Mouse (Mus musculus) heart, postnatal 0 days (tissue): ENCODE measurements around the gene Aup1. TPM values are rescaled to one million over a fixed set of nuclear protein-coding genes. Genes with fewer than 3 reads are reported as not detected.
A peak's percentile ranks its signal among the peaks of the same experiment; 100 is the strongest.

Source experiments
- ATAC-seq: fragments of 200-750 bp; cut with Nextera tagmentation; 2 replicates; pipeline ENCODE4 v1.8.0; 2017; ENCODE audit warnings: low read depth, moderate number of reproducible peaks, moderate library complexity; ENCODE audit not compliant: insufficient read depth
- DNase-seq: peaks from one replicate; pipeline ENCODE4 v3.0.0-alpha.2; 2016; ENCODE audit warnings: low spot score
- H3K27ac ChIP-seq: fragments of 300-500 bp; sonication (generic); 2 replicates; pipeline ENCODE4 v1.5.1; 2014; ENCODE audit warnings: low read depth, mild to moderate bottlenecking
- H3K27me3 ChIP-seq: fragments of 300-500 bp; sonication (generic); 2 replicates; pipeline ENCODE4 v1.6.1; 2014; ENCODE audit warnings: low read length, mixed read lengths; ENCODE audit not compliant: control insufficient read depth, insufficient read depth
- H3K36me3 ChIP-seq: fragments of 300-500 bp; sonication (generic); replicated peaks from 2 replicates; pipeline ENCODE4 v1.6.1; 2014; ENCODE audit warnings: low read length, mixed read lengths; ENCODE audit not compliant: control insufficient read depth, insufficient read depth
- H3K4me1 ChIP-seq: fragments of 300-500 bp; sonication (generic); 2 replicates; pipeline ENCODE4 v1.6.1; 2014; ENCODE audit warnings: antibody characterized with exemption; ENCODE audit not compliant: control insufficient read depth, insufficient read depth
- H3K4me2 ChIP-seq: fragments of 300-500 bp; sonication (generic); 2 replicates; pipeline ENCODE4 v1.6.1; 2014; ENCODE audit warnings: low read depth, mild to moderate bottlenecking, low read length, moderate library complexity
- H3K4me3 ChIP-seq: fragments of 300-500 bp; sonication (generic); 2 replicates; pipeline ENCODE4 v1.5.1; 2014; ENCODE audit warnings: low read depth, low read length
- H3K9ac ChIP-seq: fragments of 300-500 bp; sonication (generic); replicated peaks from 2 replicates; pipeline ENCODE4 v1.6.1; 2014; ENCODE audit warnings: low read depth, low read length, mixed read lengths
- H3K9me3 ChIP-seq: fragments of 300-500 bp; sonication (generic); replicated peaks from 2 replicates; pipeline ENCODE4 v1.6.1; 2016; ENCODE audit warnings: low read length; ENCODE audit not compliant: control insufficient read depth
- CTCF ChIP-seq: IDR thresholded peaks from 2 replicates; pipeline ENCODE4 v1.5.1; 2016; ENCODE audit warnings: antibody characterized with exemption, control low read depth, low read depth
- EP300 ChIP-seq: IDR thresholded peaks from 2 replicates; pipeline ENCODE4 v1.6.1; 2016; ENCODE audit warnings: antibody characterized with exemption, low read depth
- WGBS: fragments of 180-500 bp; shearing (Covaris S2); extraction: QIAGEN DNeasy Blood & Tissue Kit; methylation state at CpG from one replicate; pipeline ENCODE4 v1.1.7; 2014; 5-methylcytosine and 5-hydroxymethylcytosine counted together
- polyA plus RNA-seq: library from polyadenylated mRNA; unstranded; fragments of >200 nt; fragmentation: Nextera tagmentation; extraction: Ambion mirVana; gene quantifications from 2 replicates; pipeline ENCODE4 v1.2.1, GENCODE M21; 2015
- total RNA-seq: library from RNA; depleted of rRNA; stranded (reverse); fragments of >200 nt; gene quantifications from 2 replicates; pipeline ENCODE4 v1.2.3, GENCODE M21; 2014; ENCODE audit warnings: low replicate concordance

Gene Aup1
- total and polyA plus RNA-seq, 2 experiments from 2014 or later, result 108 to 156 TPM

DNA sequence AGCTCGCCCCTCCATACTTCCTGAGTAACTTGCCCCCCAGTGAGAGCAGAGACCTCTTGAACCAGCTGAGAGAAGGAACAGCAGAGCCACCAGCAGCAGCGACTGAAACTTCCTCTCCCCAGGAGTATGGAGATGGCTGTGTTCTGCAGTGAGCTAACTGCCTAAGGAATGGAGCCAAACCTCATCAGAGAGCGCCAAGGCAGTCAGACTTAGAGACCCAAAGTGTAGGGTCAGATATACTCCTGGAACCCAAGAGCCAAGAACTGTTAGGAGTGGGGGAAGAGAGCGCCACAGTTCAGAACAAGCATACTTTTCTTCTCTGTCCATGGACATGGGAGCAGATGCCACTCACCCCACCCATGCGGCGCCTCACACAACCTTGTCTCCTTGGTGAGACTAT, 12.1 kb downstream of the Aup1 start:
- 29% methylated on average over 6 of the region's 6 CpGs for WGBS
- no peak overlapping the region for H3K9ac ChIP-seq
- no peak overlapping the region for H3K27ac ChIP-seq
- no peak overlapping the region for H3K4me2 ChIP-seq
- TF ChIP-seq CTCF (no peak), EP300 (no peak)
- no peak overlapping the region for H3K4me3 ChIP-seq
- ATAC-seq (no peak), DNase-seq (no peak)
- H3K27me3 ChIP-seq, result peaks cover 98% of the 10 kb centered on the region
- H3K36me3 ChIP-seq, result no peaks in the 10 kb centered on the region
- no peaks in the 10 kb centered on the region for H3K9me3 ChIP-seq
- H3K4me1 ChIP-seq, result peaks cover 3% of the 10 kb centered on the region; the same call in 1 of the 2 replicates

- no peaks in the 10 kb centered on the region for H3K9me3 ChIP-seq
- no peak for TF ChIP-seq CTCF
- TF ChIP-seq EP300, result no peak
- H3K27ac ChIP-seq, result no peak overlapping the region
- peak overlapping the region; percentile 41; the same call in 1 of the 2 replicates for H3K4me2 ChIP-seq
- H3K4me1 ChIP-seq, result peaks cover 3% of the 10 kb centered on the region; the same call in 1 of the 2 replicates
- peak overlapping the region; percentile 35 for H3K4me3 ChIP-seq
- DNase-seq (no peak), ATAC-seq (no peak)
- H3K27me3 ChIP-seq, result peaks cover 98% of the 10 kb centered on the region
- WGBS, result 12% methylated on average over 8 of the region's 8 CpGs
- no peaks in the 10 kb centered on the region for H3K36me3 ChIP-seq
- H3K9ac ChIP-seq, result no peak overlapping the region
Observed at GRCm38 (mm10) chr6:83068221-83068620, 13.9 kb downstream of the Aup1 start.

DNA sequence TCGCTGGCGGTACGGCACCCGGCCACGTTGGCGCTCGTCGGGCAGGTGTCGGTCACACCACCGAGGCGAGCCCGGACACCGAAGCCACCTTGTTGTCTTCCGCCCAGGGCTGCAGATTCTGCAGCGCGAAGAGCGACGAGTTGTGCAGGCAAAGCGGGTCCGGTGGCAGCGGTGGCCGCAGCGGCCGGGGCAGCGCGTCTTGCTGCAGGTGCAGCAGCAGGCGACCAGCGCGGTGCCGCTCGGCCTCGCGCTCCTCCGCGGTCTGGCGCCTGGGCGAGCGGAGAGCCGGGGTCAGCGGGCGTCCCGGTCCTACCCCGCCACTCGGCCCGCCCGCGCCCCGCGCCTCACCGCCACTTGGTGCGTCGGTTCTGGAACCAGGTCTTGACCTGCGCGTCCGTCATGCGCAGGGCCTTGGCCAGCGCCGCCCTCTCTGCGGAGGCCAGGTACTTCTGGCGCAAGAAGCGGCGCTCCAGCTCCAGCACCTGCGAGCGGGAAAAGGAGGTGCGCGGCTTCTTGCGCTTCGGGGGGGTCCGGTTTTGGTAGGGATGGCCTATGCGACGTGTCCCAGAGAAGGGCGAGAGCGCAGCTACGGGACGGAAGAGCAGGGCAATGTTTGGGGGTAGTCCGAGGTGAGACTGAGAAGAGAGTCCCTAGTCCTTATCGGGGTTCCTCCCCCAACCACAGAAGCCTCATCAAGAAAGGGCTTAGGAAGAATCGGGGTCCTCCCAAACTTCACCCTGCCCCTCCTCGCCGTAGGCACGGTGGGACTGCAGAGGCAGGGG, 14.6 kb downstream of the Aup1 start:
- Histone ChIP-seq H3K4me2 (peak overlapping the region; percentile 41), H3K4me3 (peak overlapping the region; percentile 35), H3K4me1 (peaks cover 3% of the 10 kb centered on the region; the same call in 1 of the 2 replicates), H3K36me3 (no peaks in the 10 kb centered on the region), H3K9me3 (no peaks in the 10 kb centered on the region), H3K9ac (no peak overlapping the region), H3K27me3 (peaks cover 97% of the 10 kb centered on the region), H3K27ac (no peak overlapping the region)
- WGBS, result 2% methylated on average over 56 of the region's 81 CpGs
- TF ChIP-seq EP300 (no peak), CTCF (no peak)
- DNase-seq (no peak), ATAC-seq (no peak)

GRCm38 (mm10) chr6:83069488-83070246, 15.3 kb downstream of the Aup1 start:
- Histone ChIP-seq H3K9ac (no peak overlapping the region), H3K9me3 (no peaks in the 10 kb centered on the region), H3K4me2 (peak overlapping the region; percentile 13; the same call in 1 of the 2 replicates), H3K4me1 (peaks cover 3% of the 10 kb centered on the region; the same call in 1 of the 2 replicates), H3K36me3 (no peaks in the 10 kb centered on the region), H3K27me3 (peaks cover 97% of the 10 kb centered on the region), H3K4me3 (peak overlapping the region; percentile 35), H3K27ac (no peak overlapping the region)
- 2% methylated on average over 68 of the region's 69 CpGs for WGBS
- DNase-seq (no peak), ATAC-seq (no peak)
- TF ChIP-seq EP300 (no peak), CTCF (no peak)

- 1% methylated on average over 10 of the region's 10 CpGs for WGBS
- peak within 1 kb of the TSS; percentile 41; the same call in 1 of the 2 replicates for H3K4me2 ChIP-seq
- no peak for ATAC-seq
- H3K27me3 ChIP-seq, result peaks cover 97% of the 10 kb centered on the region
- H3K4me1 ChIP-seq, result peaks cover 3% of the 10 kb centered on the region; the same call in 1 of the 2 replicates
- H3K27ac ChIP-seq, result no peak within 1 kb of the TSS
- TF ChIP-seq CTCF, result no peak
- no peak for TF ChIP-seq EP300
- H3K9me3 ChIP-seq, result no peaks in the 10 kb centered on the region
- H3K36me3 ChIP-seq, result no peaks in the 10 kb centered on the region
- peak within 1 kb of the TSS; percentile 35 for H3K4me3 ChIP-seq
- H3K9ac ChIP-seq, result no peak within 1 kb of the TSS
- no peak for DNase-seq
Observed at GRCm38 (mm10) chr6:83070247-83070310, 15.8 kb downstream of the Aup1 start, which contains the start of gene Tlx2. Gene Tlx2, minus strand, starts transcription at chr6:83070293.
